Mouse (Mus musculus) forebrain, embryonic 11.5 days (tissue): Measurements from ENCODE around the gene Ak5. TPM values are rescaled to one million over a fixed set of nuclear protein-coding genes. Genes with fewer than 3 reads are reported as not detected.

Source experiments
- ATAC-seq: fragments of 200-750 bp; cut with Nextera tagmentation; replicated peaks from 2 replicates; pipeline ENCODE4 v1.8.0; 2017; ENCODE audit warnings: moderate TSS enrichment; ENCODE audit not compliant: low FRiP score
- DNase-seq: peaks from one replicate; pipeline ENCODE4 v3.0.0-alpha.2; 2017; ENCODE audit warnings: low spot score
- H3K27ac ChIP-seq: fragments of 300-500 bp; sonication (generic); 2 replicates; pipeline ENCODE4 v1.5.1; 2014; ENCODE audit warnings: low read depth, low read length
- H3K27me3 ChIP-seq: fragments of 300-500 bp; sonication (generic); 2 replicates; pipeline ENCODE4 v1.6.1; 2014; ENCODE audit warnings: mild to moderate bottlenecking, low read length, mixed read lengths; ENCODE audit not compliant: control insufficient read depth, insufficient read depth
- H3K36me3 ChIP-seq: fragments of 300-500 bp; sonication (generic); 2 replicates; pipeline ENCODE4 v1.6.1; 2014; ENCODE audit warnings: mild to moderate bottlenecking, low read length, moderate library complexity, mixed read lengths; ENCODE audit not compliant: control insufficient read depth, insufficient read depth
- H3K4me1 ChIP-seq: fragments of 300-500 bp; sonication (generic); replicated peaks from 2 replicates; pipeline ENCODE4 v1.6.1; 2014; ENCODE audit warnings: low read length, mixed read lengths; ENCODE audit not compliant: control insufficient read depth, insufficient read depth
- H3K4me2 ChIP-seq: fragments of 300-500 bp; sonication (generic); 2 replicates; pipeline ENCODE4 v1.6.1; 2014; ENCODE audit warnings: low read depth, mild to moderate bottlenecking, low read length, moderate library complexity, mixed read lengths; ENCODE audit not compliant: severe bottlenecking
- H3K4me3 ChIP-seq: fragments of 300-500 bp; sonication (generic); 2 replicates; pipeline ENCODE4 v1.5.1; 2014; ENCODE audit warnings: low read depth, low read length
- H3K9ac ChIP-seq: fragments of 300-500 bp; sonication (generic); 2 replicates; pipeline ENCODE4 v1.6.1; 2014; ENCODE audit warnings: low read length
- H3K9me3 ChIP-seq: fragments of 300-500 bp; sonication (generic); 2 replicates; pipeline ENCODE4 v1.6.1; 2016; ENCODE audit warnings: low read length, mixed read lengths; ENCODE audit not compliant: control insufficient read depth
- WGBS: fragments of 180-500 bp; shearing (Covaris S2); extraction: QIAGEN DNeasy Blood & Tissue Kit; methylation state at CpG from one replicate; pipeline ENCODE4 v1.1.7; 2014; 5-methylcytosine and 5-hydroxymethylcytosine counted together
- polyA plus RNA-seq: library from polyadenylated mRNA; unstranded; fragments of >200 nt; fragmentation: Nextera tagmentation; extraction: Ambion mirVana; gene quantifications from 2 replicates; pipeline ENCODE4 v1.2.1, GENCODE M21; 2014

Ak5 gene
- polyA plus RNA-seq, 1 experiment from 2014 or later, result 0.87 TPM

GRCm38 (mm10) chr3:152526721-152527120 lies 141.4 kb downstream of the Ak5 start:
- Histone ChIP-seq H3K9me3 (no peaks in the 10 kb centered on the region), H3K36me3 (no peaks in the 10 kb centered on the region), H3K4me3 (no peak overlapping the region), H3K9ac (no peak overlapping the region), H3K4me1 (no peaks in the 10 kb centered on the region), H3K27me3 (no peaks in the 10 kb centered on the region), H3K4me2 (no peak overlapping the region), H3K27ac (no peak overlapping the region)
- ATAC-seq, result no peak
- DNase-seq, result no peak
- 85% methylated on average over 8 of the region's 8 CpGs for WGBS

GRCm38 (mm10) chr3:152523315-152523638 lies 144.9 kb downstream of the Ak5 start:
- H3K4me2 ChIP-seq, result no peak overlapping the region

DNA sequence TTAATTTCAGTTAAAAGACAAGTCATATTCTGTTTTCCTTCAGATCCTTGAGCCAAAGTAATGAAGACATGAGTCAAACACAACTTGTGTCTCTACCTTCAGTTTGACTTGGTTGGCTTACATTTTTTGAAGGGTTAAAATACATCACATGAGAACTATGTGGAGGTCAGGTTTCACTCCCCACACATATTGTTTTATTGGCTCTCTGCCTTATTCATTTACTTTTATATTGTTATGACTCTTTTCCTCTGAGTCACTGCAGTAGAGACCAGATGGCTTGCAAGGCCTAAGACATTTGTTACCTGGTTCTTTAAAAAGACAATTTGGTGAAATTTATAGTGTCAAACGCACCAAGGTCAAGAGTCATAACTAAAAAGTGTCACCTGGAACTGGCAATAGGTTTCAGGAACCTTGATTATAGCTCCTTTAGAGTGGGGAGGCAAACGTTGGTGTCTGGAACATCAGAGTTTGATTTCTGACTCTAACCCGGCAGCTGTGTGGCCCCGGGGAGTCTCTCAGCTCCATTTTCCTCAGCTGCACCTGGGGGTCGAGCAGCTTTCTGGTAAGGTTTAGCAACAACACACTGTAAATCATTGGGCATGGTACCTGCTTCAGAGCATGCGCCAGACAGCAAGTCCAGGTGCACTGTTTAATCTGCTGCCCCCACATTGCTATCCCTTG lies 145.4 kb downstream of the Ak5 start:
- H3K9ac ChIP-seq, result no peak overlapping the region
- no peak for ATAC-seq
- H3K36me3 ChIP-seq, result no peaks in the 10 kb centered on the region
- H3K4me1 ChIP-seq, result no peaks in the 10 kb centered on the region
- DNase-seq, result no peak
- no peak overlapping the region for H3K27ac ChIP-seq
- H3K4me3 ChIP-seq, result no peak overlapping the region
- no peaks in the 10 kb centered on the region for H3K27me3 ChIP-seq
- no peak overlapping the region for H3K4me2 ChIP-seq
- H3K9me3 ChIP-seq, result no peaks in the 10 kb centered on the region
- 84% methylated on average over 6 of the region's 6 CpGs for WGBS

More at GRCm38 (mm10) chr3:152523315-152523638, 144.9 kb downstream of the Ak5 start:
- DNase-seq, result no peak
- Histone ChIP-seq H3K27ac (no peak overlapping the region), H3K36me3 (no peaks in the 10 kb centered on the region), H3K27me3 (no peaks in the 10 kb centered on the region), H3K4me1 (no peaks in the 10 kb centered on the region), H3K9me3 (no peaks in the 10 kb centered on the region), H3K4me3 (no peak overlapping the region), H3K9ac (no peak overlapping the region)
- no peak for ATAC-seq
- WGBS, result 89% methylated on average over 4 of the region's 4 CpGs

- Histone ChIP-seq H3K4me3 (no peak overlapping the region), H3K36me3 (no peaks in the 10 kb centered on the region), H3K27ac (no peak overlapping the region), H3K9me3 (no peaks in the 10 kb centered on the region), H3K27me3 (no peaks in the 10 kb centered on the region), H3K4me1 (peaks cover 3% of the 10 kb centered on the region; the same call in 1 of the 2 replicates), H3K9ac (no peak overlapping the region), H3K4me2 (no peak overlapping the region)
- WGBS, result 88% methylated on average over 7 of the region's 7 CpGs
- no peak for ATAC-seq
- DNase-seq, result no peak
Observed at GRCm38 (mm10) chr3:152521054-152521453, 147.1 kb downstream of the Ak5 start.

GRCm38 (mm10) chr3:152520074-152520473 lies 148.1 kb downstream of the Ak5 start:
- no peaks in the 10 kb centered on the region for H3K27me3 ChIP-seq
- 83% methylated on average over 3 of the region's 3 CpGs for WGBS

DNA sequence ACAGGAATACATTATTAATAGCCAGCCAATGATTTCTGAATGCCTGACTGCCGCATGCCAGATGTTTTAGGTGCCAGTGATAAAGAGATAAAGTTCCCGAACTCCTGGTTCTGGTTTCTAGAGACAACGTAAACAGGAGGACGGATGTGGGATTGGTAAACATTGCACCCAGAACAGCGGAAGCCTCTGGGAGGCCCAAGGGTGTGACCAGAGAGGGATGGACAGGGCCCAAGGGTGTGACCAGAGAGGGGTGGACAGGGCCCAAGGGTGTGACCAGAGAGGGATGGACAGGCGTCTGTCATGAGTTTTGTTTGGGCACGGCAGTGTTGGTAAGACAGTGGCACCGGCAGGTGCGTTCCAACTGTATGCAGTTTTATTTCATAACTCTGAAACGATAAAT lies 148.6 kb downstream of the Ak5 start:
- H3K9ac ChIP-seq, result no peak overlapping the region
- 90% methylated on average over 10 of the region's 10 CpGs for WGBS
- no peaks in the 10 kb centered on the region for H3K9me3 ChIP-seq
- no peak for ATAC-seq
- DNase-seq, result no peak
- no peaks in the 10 kb centered on the region for H3K36me3 ChIP-seq
- H3K4me1 ChIP-seq, result peaks cover 3% of the 10 kb centered on the region; the same call in 1 of the 2 replicates
- no peak overlapping the region for H3K4me3 ChIP-seq
- no peak overlapping the region for H3K27ac ChIP-seq
- H3K4me2 ChIP-seq, result no peak overlapping the region
- no peaks in the 10 kb centered on the region for H3K27me3 ChIP-seq

More at GRCm38 (mm10) chr3:152520074-152520473, 148.1 kb downstream of the Ak5 start:
- Histone ChIP-seq H3K36me3 (no peaks in the 10 kb centered on the region), H3K4me2 (no peak overlapping the region), H3K9me3 (no peaks in the 10 kb centered on the region), H3K4me1 (peaks cover 3% of the 10 kb centered on the region; the same call in 1 of the 2 replicates), H3K4me3 (no peak overlapping the region), H3K27ac (no peak overlapping the region), H3K9ac (no peak overlapping the region)
- no peak for DNase-seq
- no peak for ATAC-seq

GRCm38 (mm10) chr3:152516569-152516968 lies 151.6 kb downstream of the Ak5 start:
- 70% methylated on average over 3 of the region's 3 CpGs for WGBS
- H3K27ac ChIP-seq, result no peak overlapping the region
- no peak overlapping the region for H3K9ac ChIP-seq
- no peak for ATAC-seq
- H3K4me2 ChIP-seq, result no peak overlapping the region
- no peaks in the 10 kb centered on the region for H3K9me3 ChIP-seq
- no peaks in the 10 kb centered on the region for H3K36me3 ChIP-seq
- H3K27me3 ChIP-seq, result no peaks in the 10 kb centered on the region
- H3K4me1 ChIP-seq, result peaks cover 3% of the 10 kb centered on the region; the same call in 1 of the 2 replicates
- DNase-seq, result no peak
- no peak overlapping the region for H3K4me3 ChIP-seq

- no peak for DNase-seq
- H3K9me3 ChIP-seq, result no peaks in the 10 kb centered on the region
- no peaks in the 10 kb centered on the region for H3K36me3 ChIP-seq
- H3K4me2 ChIP-seq, result no peak overlapping the region
- no peak overlapping the region for H3K27ac ChIP-seq
- WGBS, result 27% methylated on average over 6 of the region's 6 CpGs
- peaks cover 3% of the 10 kb centered on the region; the same call in 1 of the 2 replicates for H3K4me1 ChIP-seq
- ATAC-seq, result peak; percentile 49; the same call in 1 of the 2 replicates
- no peak overlapping the region for H3K4me3 ChIP-seq
- no peaks in the 10 kb centered on the region for H3K27me3 ChIP-seq
- no peak overlapping the region for H3K9ac ChIP-seq
Observed at GRCm38 (mm10) chr3:152515959-152516358, 152.2 kb downstream of the Ak5 start.

DNA sequence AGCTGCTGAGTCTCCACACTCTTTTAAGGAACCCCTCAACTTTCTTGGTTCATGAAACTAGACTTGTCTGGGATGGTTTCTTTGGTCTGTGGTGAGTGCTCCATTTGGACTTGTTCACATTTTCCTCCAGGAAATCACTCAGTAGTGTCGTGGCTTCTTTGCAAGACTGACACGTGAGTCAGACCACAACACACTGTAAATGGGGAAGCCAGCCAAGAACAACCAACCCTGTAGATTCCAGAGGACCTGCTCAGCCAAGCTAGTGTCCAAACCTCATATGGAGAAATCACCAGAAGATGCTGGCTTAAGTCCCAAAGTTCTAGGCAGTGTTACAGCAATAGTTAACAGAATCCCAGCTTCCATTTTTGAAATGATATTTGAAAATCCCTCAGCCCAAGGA lies 155.6 kb downstream of the Ak5 start:
- H3K27ac ChIP-seq, result no peak overlapping the region
- H3K4me3 ChIP-seq, result no peak overlapping the region
- H3K36me3 ChIP-seq, result no peaks in the 10 kb centered on the region
- ATAC-seq, result no peak
- H3K4me2 ChIP-seq, result no peak overlapping the region
- 94% methylated on average over 2 of the region's 2 CpGs for WGBS
- no peaks in the 10 kb centered on the region for H3K27me3 ChIP-seq
- DNase-seq, result no peak
- H3K9ac ChIP-seq, result no peak overlapping the region
- peaks cover 3% of the 10 kb centered on the region; the same call in 1 of the 2 replicates for H3K4me1 ChIP-seq
- no peaks in the 10 kb centered on the region for H3K9me3 ChIP-seq
